Mouse (Mus musculus): ENCODE results near the gene Sept3.

Sept3 gene

DNA sequence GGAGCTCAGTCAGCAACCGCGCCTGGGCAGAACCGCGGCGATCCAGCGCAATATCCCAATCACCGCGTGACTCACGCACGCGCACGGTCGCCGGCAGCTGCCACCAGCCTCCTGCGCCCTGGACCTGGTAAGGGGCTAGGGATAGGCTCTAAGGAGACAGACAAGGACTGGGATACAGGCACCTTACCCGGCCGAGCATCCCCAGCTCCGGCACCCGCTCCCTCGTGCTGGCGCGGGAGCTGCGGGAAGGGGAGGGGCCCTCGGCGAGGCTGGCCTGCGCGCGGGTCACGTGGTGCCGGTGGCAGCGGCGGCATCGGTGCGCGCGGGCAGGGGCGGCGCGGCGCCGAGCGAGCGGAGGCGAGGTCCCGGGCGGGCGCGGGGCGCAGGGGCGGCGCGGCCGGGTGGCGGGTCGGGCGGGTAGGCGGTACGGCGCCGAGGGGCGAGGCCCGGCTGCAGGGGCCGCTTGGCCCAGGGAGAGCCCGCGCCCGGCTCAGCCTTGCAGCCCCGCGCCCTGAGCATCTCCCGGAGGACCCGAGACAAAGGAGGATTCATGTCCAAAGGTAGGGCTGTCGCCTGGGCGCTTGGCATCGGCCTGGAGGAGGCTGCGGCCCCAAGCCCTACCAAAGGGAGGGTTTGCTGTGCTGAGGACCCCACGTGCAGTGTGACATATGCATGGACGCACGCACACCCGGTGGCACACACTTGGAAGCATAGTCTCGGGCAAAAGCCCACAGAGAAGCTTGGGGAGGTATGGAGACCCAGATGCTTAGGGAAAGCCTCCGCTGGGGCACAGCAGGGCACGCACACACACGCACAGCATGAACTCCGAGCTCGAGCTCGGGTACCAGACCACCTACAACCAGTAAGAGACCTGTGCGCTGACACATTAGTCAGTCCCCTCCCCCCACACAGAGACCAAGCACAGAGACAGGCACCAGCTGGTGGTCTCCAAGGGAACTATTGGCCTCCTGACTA, 521 bp downstream of the Sept3 start:
- DNase-seq, result peak; percentile 65

DNA sequence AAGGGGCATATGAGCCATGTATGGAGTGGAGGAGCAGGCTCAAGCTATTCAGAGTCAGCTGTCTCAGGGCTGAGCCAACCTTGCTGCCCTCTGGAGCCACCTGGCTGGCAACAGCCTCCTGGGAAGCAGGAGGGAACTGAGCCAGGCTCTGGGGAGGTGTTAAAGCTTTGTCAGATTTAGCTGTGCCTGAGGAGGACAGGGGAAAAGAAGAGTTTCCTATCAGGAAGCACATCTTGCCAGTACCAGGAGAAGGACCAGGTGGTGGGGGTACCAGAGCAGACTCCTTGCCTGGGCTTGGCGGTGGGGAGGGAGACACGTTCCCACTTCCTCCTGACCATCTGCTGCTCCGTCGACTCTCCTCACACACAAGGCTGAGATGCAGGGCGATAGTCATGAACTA, 2.9 kb downstream of the Sept3 start:
- peak; percentile 60 for DNase-seq

DNA sequence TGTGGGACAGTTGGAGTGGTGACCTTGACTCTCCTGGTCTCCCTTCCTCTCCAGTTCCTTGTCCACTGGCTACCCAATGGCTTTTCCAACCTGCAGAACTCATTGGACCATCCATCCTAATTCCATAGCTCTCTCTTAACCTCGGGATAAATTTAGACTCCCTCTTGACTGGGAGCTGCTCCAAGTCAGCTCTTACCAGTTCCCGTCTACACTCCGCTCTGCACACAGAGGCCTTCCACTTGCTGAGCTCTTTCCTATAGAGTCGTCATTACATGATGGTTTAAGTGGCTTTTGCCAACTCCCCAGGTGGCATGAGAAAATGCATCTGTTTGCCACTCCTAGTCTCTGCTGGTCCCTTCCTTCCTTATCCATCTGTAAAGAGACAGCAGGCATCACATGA, 5.9 kb downstream of the Sept3 start:
- DNase-seq, result no peak

DNA sequence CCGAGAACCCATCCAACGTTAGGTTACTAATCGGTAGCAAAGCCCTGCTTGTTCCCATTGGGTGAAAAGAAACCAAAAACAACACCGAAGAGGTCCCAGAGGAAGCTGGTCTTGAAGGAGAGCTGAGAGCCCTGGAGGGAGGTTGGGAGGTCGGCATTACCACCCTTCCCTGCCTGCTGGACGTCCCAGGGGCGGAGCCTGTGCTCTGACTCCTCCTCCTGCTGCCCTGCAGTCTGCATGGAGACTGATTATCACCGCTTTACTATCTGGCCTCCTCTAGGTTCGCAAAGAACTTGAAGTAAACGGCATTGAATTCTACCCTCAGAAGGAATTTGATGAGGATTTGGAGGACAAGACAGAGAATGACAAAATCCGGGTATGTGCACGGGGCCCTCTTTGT, 11.5 kb downstream of the Sept3 start:
- DNase-seq, result no peak

DNA sequence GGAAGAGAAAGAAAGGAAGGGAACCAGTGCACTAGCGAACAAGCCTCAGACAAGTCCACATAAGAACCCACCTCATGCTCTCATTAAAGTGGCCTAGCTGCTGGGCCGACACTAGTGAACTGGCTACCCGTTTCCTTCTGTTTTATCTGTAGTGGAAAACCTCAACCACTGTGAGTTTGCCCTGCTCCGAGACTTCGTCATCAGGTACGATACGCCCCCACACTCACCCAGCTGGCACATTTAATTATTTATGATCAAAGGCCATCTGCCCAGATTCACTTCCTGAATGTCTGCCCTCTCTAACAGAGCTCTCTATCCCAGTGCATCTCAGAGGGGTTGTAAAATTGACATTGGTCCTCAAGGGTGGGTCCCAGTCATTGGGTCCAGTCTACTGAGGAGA, 15.6 kb downstream of the Sept3 start:
- no peak for DNase-seq

DNA sequence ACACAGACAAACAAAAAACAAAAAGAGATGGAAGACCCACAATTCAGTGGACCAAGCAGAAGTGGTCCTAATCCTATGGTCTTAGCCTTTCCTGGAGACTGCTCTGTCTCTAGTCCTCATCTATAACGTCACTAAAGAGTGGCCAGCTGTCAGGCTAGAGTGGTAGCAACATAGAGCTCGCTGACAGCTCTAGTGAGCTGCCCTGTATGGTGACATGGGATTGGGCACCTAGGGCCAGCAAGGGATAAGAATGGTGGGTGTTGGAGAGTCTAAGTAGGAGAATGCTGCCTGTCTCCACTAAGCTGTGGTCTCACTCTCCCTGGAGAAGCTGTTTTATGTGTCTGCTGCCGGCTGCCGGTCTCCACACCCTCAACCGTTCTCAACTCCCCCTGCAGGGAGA, 18.2 kb downstream of the Sept3 start:
- DNase-seq, result no peak

DNA sequence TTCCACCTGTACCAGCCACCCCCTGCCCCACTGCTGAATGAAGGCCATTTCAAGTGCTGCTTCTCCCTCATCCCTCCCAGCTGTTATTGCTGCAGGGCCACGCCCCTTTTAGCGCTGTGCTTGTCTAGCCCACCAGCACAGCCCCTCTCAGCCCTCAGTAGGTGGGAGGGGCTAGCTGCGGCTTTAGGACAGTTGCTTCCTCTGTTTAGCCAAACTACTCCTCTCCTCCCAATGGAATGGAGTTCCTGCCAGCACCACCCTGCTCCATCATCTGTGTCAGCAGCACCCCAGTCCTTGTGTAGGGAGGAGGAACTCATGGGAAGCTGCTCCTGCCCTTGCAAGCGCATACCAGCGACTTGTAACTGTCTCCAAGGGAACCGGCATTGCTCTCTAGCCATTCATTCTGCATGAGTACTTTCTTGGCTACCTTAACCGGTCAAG, 18.6 kb downstream of the Sept3 start:
- DNase-seq, result peak; percentile 55

DNA sequence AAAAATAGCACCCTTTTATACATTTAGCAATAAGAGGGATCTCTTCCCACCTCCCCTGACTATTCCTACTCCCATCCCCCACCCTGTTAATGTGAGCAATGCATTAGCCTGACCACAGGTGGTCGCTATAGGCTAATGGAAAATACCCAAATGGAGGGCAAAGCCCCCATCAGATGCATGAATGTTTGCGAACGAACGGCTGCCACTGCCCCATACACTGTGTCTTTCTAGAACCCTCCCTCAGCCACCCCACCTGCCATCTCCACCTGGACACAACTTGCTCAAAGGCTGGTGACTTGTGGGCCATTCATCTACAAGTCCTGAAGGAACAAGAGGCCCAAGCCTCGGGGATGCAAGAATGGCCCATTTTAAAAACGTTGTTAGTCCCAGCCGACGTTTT, 19.4 kb downstream of the Sept3 start:
- DNase-seq, result no peak

DNA sequence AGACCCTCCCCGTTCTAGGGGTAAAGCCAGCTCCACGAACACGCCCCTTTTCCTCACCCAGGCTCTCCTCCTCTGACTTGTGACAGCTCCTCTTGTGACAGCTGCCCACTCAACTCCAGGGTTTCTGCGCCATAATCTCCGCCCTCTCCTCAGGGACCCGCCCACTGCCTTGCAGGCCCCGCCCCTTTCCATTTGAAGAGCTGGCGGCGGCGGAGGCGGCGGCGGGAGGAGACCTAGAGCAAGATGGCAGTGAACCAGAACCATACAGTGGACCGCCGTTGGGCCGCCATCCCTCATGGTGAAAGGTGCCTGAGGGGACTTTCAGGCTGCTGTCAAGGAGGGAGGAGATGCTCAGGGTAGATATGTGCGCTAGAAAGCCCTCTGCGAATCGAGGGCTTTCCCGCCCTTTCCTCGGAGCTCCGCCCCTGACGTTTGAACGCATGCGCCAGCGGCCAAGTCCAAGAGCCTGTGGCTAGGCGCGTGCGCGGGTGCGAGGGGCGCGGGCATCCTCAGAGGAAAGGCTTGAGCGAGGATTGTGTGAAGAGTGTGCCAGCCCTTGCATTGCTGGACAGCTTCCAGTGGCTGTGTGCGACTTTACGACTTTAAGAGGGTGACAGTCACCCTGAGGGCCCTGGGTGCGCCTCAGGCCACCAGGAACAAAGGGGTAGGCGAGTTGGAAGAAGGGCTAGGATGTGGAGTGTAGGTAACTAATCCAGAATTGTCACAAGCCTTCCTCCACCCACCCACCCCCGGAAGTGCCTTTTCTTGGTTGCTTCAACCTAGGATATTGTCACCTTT, 24.3 kb downstream of the Sept3 start, which contains the start of gene Wbp2nl:
Gene Wbp2nl (plus strand): TSS at position 191 of the 798 bp plus-strand sequence.
- DNase-seq, result no peak

DNA sequence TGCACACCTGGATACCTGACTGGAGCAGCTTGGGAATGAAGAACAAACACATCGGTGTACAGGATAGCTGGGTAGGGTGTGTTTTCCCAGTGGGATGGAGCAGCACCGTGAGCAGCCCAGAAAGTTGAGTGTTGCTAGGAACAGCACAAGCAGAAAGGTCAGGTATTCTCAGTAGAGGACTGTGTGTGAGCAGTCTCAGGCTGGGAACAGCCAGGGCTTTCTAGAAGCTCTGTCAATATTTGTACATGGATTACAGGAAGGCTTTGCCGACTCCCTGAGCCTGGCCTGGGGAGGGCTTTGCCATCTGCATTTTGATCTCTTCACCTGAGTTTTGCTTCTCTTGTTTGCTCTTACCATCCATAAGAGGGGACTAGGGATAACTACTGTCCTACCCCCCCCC, 32.4 kb downstream of the Sept3 start:
- DNase-seq, result no peak

DNA sequence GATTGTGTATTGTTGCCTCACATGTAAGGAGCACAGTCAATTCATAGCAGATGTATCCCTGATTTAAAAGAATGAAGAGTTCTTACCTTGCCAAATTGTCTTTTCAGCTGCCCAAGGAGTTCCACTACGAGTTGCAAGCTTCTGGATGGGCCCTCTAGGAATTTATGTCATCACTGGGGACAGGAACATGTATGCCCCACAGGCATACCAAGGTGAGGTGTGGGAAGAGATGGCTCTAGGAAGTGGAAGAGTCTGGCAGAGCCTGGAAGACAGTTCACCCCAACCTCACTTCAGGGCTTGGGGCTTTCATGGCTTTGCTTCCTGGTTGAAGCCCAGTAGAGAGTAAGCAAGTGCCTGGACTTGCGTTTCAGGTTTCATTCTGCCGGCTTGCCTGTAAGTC, 33.7 kb downstream of the Sept3 start:
- DNase-seq, result no peak

DNA sequence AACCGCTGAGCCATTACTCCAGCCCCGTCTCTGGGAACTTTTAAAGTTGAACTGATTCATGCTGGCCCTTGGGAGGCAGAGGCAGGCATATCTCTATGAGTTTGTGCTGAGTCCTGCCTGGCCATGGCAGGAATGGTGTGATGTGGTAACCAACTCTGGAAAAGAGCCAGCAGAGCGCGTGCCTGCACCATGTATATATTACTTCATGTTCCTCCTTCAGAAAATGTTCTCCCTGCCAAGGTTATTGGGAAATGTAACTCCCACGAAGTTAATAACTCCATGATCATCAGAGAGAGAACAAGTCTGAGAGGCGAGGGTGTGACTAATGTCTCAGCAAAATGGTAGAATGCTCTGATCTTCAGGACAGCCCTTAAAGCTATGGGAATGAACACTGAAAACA, 43.1 kb downstream of the Sept3 start:
- DNase-seq, result no peak

DNA sequence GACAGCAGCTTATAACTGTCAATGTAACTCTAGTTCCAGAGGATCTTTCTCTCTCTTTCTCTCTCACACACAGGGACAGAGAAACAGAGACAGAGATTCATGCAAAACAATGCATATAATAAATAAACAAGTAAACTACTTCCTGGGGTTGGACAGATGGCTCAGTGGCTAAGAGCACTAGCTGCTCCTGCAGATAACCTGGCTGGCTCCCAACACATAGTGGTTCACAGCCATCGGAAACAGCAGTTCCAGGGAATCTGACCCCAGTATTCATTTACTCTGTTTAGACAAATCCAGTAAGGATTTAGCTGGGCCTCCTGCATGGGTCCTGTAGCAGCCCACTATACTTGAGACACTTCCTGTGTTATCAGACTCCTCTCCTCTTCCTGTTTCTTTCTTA, 44.9 kb downstream of the Sept3 start:
- DNase-seq, result no peak

DNA sequence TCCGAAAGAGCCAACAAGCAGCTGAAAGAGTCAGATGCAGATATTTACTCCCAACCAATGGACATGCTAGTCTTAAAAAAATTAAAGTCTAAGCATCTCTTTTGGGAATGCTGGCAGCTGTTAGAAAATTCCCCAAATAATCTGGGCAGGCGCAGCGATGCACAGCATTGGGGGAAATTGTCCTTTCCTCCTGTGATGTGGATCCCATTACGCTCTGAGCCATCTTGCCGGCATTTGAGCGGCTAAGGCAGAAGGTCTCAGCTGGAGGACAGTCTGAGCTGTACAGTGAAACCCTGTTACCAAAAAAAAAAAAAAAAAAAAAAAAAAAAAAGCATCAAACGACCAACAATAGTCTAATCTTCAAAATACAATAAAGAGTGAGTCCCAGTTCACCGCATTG, 47.5 kb downstream of the Sept3 start:
- no peak for DNase-seq

DNA sequence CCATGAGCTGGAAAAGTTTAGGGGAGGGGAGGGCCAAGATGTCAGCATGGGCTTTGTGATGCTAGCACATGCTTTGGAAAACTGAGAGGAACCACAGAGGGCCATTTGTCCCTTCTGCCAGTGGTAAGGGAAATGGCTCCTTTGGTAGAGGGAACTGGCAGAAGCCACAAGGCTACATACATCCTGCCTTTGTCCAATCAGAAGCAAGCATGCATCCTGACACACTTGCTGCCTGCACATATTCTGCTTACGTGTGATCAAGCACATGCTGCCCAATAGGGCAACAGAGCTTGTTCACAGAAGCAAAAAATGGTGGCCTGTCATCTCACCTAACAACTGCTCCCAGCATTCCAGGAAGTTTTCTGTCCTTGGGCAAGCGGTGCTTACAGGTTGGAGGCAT, 50.7 kb downstream of the Sept3 start:
- DNase-seq, result no peak

DNA sequence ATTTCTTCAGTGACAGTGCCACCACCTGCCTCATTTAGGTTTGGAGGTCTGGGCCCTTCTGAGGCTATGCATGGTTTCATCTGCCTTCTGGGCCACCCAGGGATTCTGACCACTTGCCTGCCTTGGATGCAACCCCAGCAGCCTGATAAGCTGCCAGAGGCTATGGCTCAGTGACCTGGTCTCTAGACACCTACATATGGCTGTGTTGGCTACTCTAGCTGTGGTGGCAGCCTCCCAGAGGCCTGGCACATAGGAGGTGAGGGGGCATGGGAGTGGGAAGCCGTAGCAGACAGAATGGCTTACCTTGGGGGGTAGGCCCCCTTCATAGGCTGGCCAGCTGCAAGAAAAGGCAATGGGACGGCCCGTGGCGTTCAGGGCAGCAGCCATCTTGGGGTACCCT, 60.5 kb downstream of the Sept3 start:
- no peak for DNase-seq

DNA sequence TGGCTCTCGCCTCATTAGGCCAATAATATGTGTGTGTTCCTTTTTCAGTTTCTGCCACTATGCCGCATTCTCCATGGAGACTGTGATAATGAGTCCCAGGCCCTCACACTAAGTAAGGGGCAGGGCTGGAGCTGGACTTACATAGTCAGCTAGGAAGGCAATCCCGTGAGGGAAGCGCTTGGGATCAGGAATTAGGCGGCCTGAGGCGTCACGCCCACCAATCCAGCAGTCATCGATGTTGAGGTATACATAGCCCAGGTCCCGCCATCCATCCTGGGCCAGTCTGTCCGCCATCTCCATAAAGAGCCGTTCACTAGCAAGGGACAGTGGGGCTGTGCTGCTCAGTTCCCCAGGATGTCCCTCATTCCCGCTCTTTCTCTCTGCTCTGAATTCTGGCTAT, 61.9 kb downstream of the Sept3 start:
- DNase-seq, result no peak

DNA sequence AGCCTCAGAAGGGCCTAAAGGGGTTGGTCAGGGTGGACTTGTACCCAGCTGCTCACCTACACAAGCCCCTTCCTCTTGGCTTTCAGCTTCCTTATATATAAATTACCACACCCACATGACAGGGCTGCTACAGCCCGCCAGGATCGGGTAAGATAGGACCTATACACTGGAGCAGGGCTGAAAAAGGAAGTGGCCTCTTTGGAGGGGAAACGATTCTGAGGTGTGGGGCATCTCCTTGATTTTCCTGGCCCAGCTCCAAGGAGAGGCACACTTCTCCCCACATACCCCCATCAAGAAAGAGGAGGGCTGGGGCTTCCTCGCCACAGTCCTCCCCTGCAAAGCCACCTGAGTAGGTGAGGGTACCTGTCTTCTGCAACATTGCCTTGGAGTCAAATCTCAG, 63.2 kb downstream of the Sept3 start:
- no peak for DNase-seq

DNA sequence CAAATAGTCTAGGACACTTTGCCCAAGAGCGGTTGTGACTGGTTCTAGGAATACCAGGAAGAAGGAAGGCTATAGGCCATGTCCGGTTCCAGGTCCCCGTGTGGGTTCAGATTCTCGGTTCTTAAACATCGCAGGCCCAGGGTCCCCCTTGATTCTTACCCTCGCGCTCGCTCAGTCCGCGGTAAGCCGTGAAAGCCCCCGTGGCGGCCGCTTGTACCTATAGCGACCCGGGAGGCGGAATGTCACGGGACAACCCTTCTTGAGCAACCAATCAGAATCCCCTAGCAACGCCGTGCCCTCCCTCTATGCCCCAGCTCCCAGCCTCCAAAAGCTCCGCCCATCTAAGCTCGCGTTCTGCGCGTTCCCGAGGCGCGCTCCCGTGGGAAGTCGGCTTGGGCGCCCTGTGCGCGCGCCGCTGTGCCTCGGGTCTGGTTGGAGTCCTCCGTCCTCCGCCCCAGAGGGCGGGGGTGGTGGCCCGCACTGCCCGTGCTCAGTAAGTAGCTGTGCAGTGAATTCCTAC, 64.0 kb downstream of the Sept3 start, which contains the start of the genes Naga, Pheta2 and Smdt1:
Gene Naga (minus strand): TSS at position 333 of the 520 bp plus-strand sequence.
Gene Pheta2 (plus strand): TSS at position 350 of the 520 bp plus-strand sequence.
Gene Smdt1 (plus strand): TSS at position 367 of the 520 bp plus-strand sequence.
- DNase-seq, result peak; percentile 95

DNA sequence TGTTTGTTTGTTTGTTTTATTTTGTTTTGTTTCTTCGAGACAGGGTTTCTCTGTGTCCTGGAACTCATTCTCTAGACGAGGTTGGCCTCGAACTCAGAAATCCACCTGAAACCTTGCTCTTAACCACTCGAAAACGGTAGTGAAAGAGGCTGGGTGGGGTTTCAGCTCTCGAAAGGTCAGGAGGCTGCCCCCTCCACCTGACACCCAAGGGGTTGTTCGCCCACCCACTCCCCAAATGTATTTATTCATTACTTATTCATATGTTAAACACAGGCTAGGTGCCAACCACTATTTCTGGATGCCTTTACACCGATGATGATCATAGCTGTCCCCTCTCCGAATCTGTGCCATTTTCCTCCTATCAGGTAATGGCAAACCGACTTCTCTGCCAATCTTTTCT, 64.5 kb downstream of the Sept3 start:
- no peak for DNase-seq

DNA sequence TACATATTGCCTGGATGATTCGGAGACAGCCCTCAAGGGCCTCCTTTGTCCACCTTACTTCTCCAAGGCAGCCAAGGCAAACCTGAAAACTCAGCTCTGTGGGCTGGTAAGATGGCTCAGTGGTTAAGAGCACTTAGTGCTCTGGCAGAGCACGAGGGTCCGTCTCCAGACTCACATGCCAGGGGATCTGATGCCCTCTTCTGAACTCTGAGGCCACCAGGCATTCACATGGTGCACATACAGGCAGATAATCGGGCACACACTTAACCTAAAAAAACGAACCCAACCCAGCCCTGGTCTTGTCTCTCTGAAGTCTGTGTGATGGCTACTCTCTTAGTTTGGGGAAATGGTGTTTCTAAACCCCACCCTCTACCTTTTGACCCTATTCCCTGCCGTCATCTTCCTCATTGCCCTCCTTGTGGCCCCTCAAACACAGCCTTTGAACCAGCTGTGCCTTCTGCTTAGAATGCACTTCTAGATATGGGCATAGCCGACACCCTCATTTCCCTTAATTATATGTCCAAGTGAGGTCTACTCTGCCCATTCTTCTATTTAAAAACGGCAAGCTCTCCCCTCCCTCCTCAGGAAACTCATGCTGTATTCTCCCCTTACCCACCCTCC, 65.1 kb downstream of the Sept3 start:
- DNase-seq, result no peak

DNA sequence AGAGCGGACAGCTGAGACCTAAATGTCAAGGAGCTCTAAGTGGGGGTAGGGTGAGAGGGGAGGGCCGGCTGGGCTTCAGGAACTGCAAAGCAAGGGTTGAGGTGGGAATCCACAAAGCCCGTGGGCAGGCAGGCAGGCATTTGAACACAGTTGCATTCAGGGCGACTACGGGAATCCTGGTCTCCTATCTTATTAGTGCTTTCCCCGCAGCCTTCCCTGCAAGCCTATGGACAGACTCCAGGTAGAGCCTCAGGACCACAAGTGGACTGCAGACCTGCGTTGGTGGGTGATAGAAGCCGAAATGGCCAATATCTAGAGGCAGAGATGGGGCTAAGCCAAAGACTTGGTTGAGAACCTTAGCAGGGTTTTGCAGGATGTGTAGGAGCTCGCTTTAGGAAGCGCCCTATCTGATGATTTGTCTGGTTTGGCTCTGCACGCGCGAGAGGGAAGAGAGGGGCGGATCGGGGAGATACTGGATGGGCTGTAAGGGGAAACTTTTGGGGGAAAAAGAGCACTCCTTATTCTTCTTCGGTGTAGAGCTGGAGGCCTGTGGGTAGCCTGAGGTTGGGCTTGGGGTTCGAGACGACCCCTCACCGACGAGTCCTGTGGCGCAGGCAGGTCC, 65.8 kb downstream of the Sept3 start:
- no peak for DNase-seq

Measured in layer of hippocampus, adult 9-11 months (tissue).